Mouse (Mus musculus) spleen, adult 2 months (tissue): Measurements from ENCODE around the gene Pla2r1.

ENCODE experiments used
- CTCF ChIP-seq: fragments of 200-500 bp; IDR thresholded peaks from 2 replicates; pipeline ENCODE4 v1.5.1; 2011; ENCODE audit warnings: mild to moderate bottlenecking, inconsistent platforms; ENCODE audit not compliant: insufficient read depth, insufficient read length, insufficient replicate concordance; ENCODE audit errors: extremely low read depth
- POLR2A ChIP-seq: fragments of 200-500 bp; IDR thresholded peaks from 2 replicates; pipeline ENCODE4 v1.6.1; 2011; ENCODE audit warnings: low read depth, low read length, inconsistent platforms

GRCm38 (mm10) chr2:60407387-60407786 lies 145.7 kb downstream of the Pla2r1 start:
- TF ChIP-seq CTCF (no peak), POLR2A (no peak)
